Mouse (Mus musculus): ENCODE measurements around the gene Phox2b.

Gene Phox2b

DNA sequence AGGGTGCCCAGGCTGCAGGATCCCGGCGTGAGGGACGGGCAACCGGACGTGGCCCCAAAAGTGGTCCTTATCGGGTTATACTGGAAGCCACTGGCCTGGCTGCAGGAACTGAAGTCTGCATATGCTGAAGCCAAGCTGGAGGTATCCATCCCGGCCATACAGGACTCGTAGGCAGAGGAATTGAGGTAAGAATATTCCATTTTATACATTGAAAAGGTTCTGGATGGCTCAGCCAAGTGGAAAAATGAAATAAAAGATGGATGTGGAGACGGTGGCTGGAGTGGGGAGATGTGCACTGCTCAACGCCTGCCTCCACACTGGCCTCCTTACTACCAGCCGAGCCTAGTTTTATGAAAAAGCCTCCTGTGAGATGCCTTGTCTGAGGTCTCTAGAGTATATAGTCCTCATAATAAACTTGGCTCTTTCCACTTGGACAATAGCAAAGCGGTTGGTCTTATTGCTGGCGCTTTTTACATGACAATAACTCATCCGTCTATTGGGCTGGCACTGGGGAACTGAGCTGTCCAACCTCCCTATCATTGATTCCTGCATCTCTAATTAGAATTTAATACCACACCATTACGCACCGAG is at the start of gene Phox2b:
TSS of gene Phox2b (minus strand) at position 569 of the 591 bp plus-strand sequence.
- in situ Hi-C loops (cut with MboI; ENCODE audit: low sequenced_read_pairs), result no loop called here

DNA sequence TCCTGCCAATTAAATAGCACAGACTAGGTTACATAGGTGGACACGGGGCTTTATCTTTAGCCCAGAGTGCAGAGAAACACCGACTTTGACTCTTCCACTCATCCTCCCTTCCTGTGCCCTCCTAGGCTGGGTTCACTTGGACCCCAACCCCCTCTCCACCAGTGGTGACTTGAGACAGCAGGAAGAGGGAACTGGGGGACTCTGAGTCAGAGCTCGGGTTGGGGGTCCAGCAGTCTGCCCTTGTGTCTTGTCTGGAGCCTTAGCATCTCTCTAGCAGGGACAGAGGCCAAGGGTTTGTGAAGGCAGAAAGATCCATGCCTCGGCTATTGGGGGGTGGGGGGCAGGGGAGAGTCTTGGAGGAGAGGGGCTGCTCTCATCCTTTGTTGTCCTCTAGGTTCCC is 43.5 kb upstream of the Phox2b start:
- in situ Hi-C loops (cut with MboI; ENCODE audit: low sequenced_read_pairs), result no loop called here

GRCm38 (mm10) chr5:67139052-67140015 is 40.2 kb upstream of the Phox2b start:
- in situ Hi-C loops (cut with MboI; ENCODE audit: low sequenced_read_pairs), result no loop called here

DNA sequence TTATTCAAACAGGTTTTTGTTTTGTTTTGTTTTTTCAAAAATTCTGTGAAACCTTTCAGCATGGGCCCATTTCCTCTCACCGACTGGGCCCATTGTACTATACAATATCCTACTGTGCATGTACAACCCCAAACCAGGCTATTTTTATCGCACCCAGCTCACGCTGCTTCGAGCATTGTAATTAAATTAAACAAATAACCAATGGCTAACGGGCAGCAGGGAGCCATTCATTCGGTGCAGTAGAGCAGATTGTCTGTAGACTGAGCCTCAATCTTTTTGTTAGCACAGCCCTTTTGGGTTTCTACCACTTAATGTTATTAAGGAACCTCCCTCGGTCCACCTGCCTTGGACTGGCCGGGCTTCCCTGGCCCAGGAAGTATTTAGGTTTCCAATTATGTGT is 39.5 kb upstream of the Phox2b start:
- in situ Hi-C loops (cut with MboI; ENCODE audit: low sequenced_read_pairs), result no loop called here

GRCm38 (mm10) chr5:67134698-67135097 is 35.6 kb upstream of the Phox2b start:
- in situ Hi-C loops (cut with MboI; ENCODE audit: low sequenced_read_pairs), result no loop called here

- in situ Hi-C loops (cut with MboI; ENCODE audit: low sequenced_read_pairs), result no loop called here
Measured at GRCm38 (mm10) chr5:67131671-67132070, 32.6 kb upstream of the Phox2b start.

- in situ Hi-C loops (cut with MboI; ENCODE audit: low sequenced_read_pairs), result no loop called here
Measured at GRCm38 (mm10) chr5:67106261-67106660, 7.2 kb upstream of the Phox2b start.

- in situ Hi-C loops (cut with MboI; ENCODE audit: low sequenced_read_pairs), result no loop called here
Measured at GRCm38 (mm10) chr5:67103016-67103415, 3.9 kb upstream of the Phox2b start.

GRCm38 (mm10) chr5:67101793-67102600 is 2.9 kb upstream of the Phox2b start:
- in situ Hi-C loops (cut with MboI; ENCODE audit: low sequenced_read_pairs), result no loop called here

DNA sequence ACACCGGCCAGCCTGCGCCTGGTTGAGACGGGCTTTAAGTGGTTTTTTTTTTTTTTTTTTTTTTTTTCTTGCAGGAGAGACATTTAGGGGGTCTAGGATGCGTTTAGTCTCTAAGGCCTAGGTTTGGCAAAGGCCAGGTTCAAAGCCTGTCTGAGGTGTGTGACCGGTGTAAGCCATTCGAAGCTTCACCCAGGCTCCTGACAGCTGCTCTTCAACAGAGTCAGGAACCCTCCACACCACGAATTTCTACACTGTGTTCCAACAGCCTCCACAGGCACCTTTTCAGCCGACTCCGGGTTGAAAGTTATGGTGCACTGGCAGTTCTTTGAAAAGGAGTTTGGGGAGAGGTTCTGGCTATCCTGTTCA is 2.3 kb upstream of the Phox2b start:
- in situ Hi-C loops (cut with MboI; ENCODE audit: low sequenced_read_pairs), result no loop called here

DNA sequence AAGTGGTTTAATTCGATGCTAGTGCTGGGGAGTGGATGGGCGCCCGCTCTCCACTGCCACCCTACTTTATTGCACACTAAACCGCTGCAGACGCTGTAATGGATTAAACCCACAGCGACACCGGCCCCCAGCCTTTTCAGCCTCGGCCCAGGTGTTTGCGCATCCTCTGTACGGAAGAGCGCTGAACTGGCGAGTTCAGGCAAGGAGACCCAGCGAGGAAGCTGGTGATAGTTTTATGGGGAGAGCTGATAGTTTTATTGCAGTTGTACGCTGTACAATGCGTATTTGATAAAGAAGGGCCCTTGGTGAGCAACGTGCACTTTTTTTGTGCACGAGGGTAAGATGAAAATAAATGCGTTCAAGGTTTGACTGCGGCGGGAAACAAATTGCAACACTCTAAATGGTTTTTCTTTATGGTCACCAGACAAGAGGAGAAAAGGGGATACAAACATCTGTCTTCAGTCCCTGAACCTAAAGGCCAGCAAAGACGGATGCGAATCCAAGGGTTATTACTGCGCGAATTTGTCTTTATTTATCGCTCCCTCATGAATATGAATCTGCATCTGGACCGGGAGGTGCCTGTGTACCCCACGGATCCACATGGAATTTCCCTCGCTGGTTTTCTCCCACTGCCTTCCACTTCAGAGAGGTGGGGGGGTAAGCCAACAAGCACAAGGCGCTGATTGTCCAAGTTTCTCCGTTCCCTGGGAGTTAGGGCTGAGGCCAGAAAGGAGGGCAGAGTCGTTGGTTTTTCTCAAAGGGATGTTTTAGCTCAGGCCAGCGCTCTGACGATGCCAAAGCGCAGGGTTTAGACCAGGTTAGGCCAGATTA is 1.7 kb upstream of the Phox2b start:
- in situ Hi-C loops (cut with MboI; ENCODE audit: low sequenced_read_pairs), result no loop called here

GRCm38 (mm10) chr5:67099393-67100271 is 531 bp upstream of the Phox2b start:
- in situ Hi-C loops (cut with MboI; ENCODE audit: low sequenced_read_pairs), result no loop called here

- in situ Hi-C loops (cut with MboI; ENCODE audit: low sequenced_read_pairs), result no loop called here
Measured at GRCm38 (mm10) chr5:67098051-67098732, 909 bp downstream of the Phox2b start.

DNA sequence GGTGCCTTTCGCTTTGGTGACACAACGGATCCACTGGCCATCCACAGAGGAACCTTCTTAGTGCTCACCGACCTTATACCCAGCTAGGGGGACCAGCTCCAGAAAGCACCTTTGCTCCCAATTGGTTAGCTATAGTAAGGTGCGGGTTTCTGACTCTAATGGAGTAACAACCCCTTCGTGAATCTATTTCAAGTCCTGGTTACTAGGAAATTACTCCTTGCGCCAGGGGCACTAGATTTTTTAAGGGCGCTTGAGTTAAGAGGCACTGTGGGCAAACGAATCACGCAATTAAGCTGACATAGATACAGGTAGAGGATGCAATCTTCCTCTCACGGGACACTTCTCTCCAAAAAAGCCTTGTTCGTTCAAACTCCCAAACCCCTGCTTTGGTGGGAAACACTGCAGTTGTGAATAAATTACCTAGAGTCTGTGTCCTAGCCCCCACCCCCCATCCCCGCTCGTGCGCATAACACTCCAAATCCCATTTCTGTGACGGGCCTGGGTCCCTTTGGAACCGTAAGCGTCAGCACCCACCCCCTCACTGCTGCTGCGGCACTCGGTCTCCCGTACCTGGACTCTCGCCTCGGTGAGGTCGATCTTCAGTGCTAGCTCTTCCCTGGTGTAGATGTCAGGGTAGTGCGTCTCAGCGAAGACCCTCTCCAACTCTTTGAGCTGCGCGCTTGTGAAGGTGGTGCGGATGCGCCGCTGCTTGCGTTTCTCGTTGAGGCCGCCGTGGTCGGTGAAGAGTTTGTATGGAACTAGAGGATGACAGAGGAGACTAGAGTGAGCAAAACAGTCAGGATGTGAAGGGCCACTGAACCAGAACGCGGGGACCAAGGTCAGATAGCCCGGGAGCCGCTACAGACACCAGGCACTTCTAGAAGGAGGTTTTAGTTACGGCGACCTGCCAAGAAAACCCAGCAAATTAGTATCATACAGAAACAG is 1.7 kb downstream of the Phox2b start:
- in situ Hi-C loops (cut with MboI; ENCODE audit: low sequenced_read_pairs), result no loop called here

GRCm38 (mm10) chr5:67096378-67096771 is 2.7 kb downstream of the Phox2b start:
- in situ Hi-C loops (cut with MboI; ENCODE audit: low sequenced_read_pairs), result no loop called here

DNA sequence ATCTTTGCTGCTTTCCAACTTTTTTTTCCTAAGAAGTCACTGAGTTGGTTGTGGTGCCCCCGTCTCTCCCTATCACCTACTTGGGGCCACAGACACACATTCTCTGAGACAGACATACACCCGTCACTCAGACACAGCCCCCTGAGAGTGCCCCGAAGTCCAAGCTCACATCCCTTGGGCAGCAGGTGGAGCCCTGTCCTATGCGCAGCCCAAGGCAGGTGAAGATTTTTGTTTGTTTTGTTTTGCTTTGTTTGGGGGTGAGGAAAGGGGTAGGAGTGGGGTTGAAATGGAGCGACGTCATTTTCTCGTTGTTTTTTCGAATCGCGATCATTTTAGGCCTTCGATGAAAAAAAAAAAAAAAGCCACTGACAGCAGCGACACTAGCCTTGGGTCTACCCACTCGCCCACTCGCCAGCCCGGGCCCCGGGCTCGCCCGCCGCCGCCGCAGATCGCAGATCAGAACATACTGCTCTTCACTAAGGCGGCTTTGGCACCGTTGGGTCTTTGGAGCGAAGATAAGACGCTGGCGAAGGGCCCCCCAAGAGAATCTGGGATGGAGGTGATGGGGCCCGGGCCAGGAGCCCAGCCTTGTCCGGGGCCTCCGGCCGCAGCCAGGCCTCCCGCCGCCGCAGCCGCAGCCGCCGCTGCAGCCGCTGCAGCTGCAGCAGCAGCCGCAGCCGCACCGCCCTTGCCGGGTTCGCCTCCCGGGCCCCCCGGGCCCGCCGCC is 3.3 kb downstream of the Phox2b start:
- in situ Hi-C loops (cut with MboI; ENCODE audit: low sequenced_read_pairs), result no loop called here

- in situ Hi-C loops (cut with MboI; ENCODE audit: low sequenced_read_pairs), result no loop called here
Measured at GRCm38 (mm10) chr5:67095153-67095552, 3.9 kb downstream of the Phox2b start.
